Mouse (Mus musculus): ENCODE measurements at regions not wholly inside any gene's neighbourhood (a gene's known extent, or its start where the extent isn't known, plus 50 kb on each side); places are given as distances from the start of the nearest gene placed in this dataset.

- Histone ChIP-seq H3K4me1 (ENCODE audit: control insufficient read depth in 2 of 2, insufficient read depth in 2 of 2, low read length in 2 of 2) (no peaks in the 10 kb centered on the region), H3K9me3 (ENCODE audit: control insufficient read depth, low read length) (no peaks in the 10 kb centered on the region), H3K4me2 (ENCODE audit: low read length) (no peak overlapping the region), H3K27ac (replicated peaks in 1 of 2; ENCODE audit: control insufficient read depth in 1 of 2, insufficient read depth in 1 of 2, low read depth in 2 of 2, low read length in 2 of 2) (no peak overlapping the region), H3K9ac (ENCODE audit: low read length) (no peak overlapping the region), H3K27me3 (ENCODE audit: control insufficient read depth, insufficient read depth, low read length) (no peaks in the 10 kb centered on the region), H3K36me3 (ENCODE audit: control insufficient read depth, insufficient read depth, low read length) (no peaks in the 10 kb centered on the region), H3K4me3 (ENCODE audit: control insufficient read depth in 1 of 2, insufficient read depth in 1 of 2, low read depth in 1 of 2, low read length in 2 of 2) (no peak overlapping the region)
- no peak for ATAC-seq (ENCODE audit: insufficient number of reproducible peaks, insufficient read depth, low FRiP score, low read depth)
- 70% methylated on average over 5 of the region's 5 CpGs for WGBS
These were observed 104.2 kb upstream of the Bcl6 start for GRCm38 (mm10) chr16:24092616-24093525.

DNA sequence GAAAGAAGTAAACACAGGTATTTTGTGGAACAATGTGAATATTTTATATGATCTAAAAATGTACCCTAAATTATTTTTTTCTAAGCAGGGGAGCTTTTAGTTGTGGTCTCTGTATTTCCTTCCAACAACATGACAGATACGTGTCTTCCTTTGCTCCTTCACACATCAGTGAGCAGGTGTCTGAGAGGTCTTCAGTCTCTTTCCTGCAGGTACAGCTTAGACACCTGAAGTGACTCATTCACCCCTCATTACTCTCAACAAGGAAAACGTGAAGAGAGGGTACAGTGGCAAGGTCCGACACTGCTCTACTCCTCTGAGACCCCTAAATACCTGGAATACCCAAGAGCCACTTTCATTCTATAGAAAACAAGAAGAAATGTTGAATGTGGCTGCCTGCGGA, 103.5 kb upstream of the Bcl6 start:
- Histone ChIP-seq H3K4me2 (ENCODE audit: low read length) (no peak overlapping the region), H3K9me3 (ENCODE audit: control insufficient read depth, low read length) (no peaks in the 10 kb centered on the region), H3K9ac (ENCODE audit: low read length) (no peak overlapping the region), H3K4me1 (ENCODE audit: control insufficient read depth in 2 of 2, insufficient read depth in 2 of 2, low read length in 2 of 2) (no peaks in the 10 kb centered on the region), H3K4me3 (ENCODE audit: control insufficient read depth in 1 of 2, insufficient read depth in 1 of 2, low read depth in 1 of 2, low read length in 2 of 2) (no peak overlapping the region), H3K36me3 (ENCODE audit: control insufficient read depth, insufficient read depth, low read length) (no peaks in the 10 kb centered on the region), H3K27ac (replicated peaks in 1 of 2; ENCODE audit: control insufficient read depth in 1 of 2, insufficient read depth in 1 of 2, low read depth in 2 of 2, low read length in 2 of 2) (no peak overlapping the region), H3K27me3 (ENCODE audit: control insufficient read depth, insufficient read depth, low read length) (no peaks in the 10 kb centered on the region)
- WGBS, result 75% methylated on average over 4 of the region's 4 CpGs
- no peak for ATAC-seq (ENCODE audit: insufficient number of reproducible peaks, insufficient read depth, low FRiP score, low read depth)

DNA sequence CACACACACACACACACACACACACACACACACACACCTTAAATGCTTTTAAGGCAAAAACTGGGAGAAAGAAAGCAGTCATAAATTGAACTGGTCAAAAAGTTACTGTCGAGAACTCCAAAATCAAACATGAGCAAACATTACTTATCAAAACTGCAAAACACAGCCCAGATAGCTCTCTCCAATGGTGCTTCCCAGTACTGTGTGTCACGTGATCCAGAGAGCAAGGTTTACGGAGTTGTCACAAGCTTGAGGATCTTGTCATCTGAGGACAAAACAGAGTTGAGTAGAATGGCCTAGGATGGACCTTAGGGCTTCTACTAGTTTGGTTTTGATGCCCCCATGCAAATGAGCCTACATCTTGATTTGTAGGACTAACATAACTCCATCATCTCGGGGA, 102.3 kb upstream of the Bcl6 start:
- H3K9me3 ChIP-seq (ENCODE audit: control insufficient read depth, low read length), result no peaks in the 10 kb centered on the region
- no peaks in the 10 kb centered on the region for H3K27me3 ChIP-seq (ENCODE audit: control insufficient read depth, insufficient read depth, low read length)
- H3K36me3 ChIP-seq (ENCODE audit: control insufficient read depth, insufficient read depth, low read length), result no peaks in the 10 kb centered on the region
- no peak for ATAC-seq (ENCODE audit: insufficient number of reproducible peaks, insufficient read depth, low FRiP score, low read depth)
- no peak overlapping the region for H3K27ac ChIP-seq (replicated peaks in 1 of 2; ENCODE audit: control insufficient read depth in 1 of 2, insufficient read depth in 1 of 2, low read depth in 2 of 2, low read length in 2 of 2)
- no peak overlapping the region for H3K4me3 ChIP-seq (ENCODE audit: control insufficient read depth in 1 of 2, insufficient read depth in 1 of 2, low read depth in 1 of 2, low read length in 2 of 2)
- H3K4me2 ChIP-seq (ENCODE audit: low read length), result no peak overlapping the region
- 81% methylated on average over 4 of the region's 4 CpGs for WGBS
- H3K4me1 ChIP-seq (ENCODE audit: control insufficient read depth in 2 of 2, insufficient read depth in 2 of 2, low read length in 2 of 2), result no peaks in the 10 kb centered on the region
- H3K9ac ChIP-seq (ENCODE audit: low read length), result no peak overlapping the region

DNA sequence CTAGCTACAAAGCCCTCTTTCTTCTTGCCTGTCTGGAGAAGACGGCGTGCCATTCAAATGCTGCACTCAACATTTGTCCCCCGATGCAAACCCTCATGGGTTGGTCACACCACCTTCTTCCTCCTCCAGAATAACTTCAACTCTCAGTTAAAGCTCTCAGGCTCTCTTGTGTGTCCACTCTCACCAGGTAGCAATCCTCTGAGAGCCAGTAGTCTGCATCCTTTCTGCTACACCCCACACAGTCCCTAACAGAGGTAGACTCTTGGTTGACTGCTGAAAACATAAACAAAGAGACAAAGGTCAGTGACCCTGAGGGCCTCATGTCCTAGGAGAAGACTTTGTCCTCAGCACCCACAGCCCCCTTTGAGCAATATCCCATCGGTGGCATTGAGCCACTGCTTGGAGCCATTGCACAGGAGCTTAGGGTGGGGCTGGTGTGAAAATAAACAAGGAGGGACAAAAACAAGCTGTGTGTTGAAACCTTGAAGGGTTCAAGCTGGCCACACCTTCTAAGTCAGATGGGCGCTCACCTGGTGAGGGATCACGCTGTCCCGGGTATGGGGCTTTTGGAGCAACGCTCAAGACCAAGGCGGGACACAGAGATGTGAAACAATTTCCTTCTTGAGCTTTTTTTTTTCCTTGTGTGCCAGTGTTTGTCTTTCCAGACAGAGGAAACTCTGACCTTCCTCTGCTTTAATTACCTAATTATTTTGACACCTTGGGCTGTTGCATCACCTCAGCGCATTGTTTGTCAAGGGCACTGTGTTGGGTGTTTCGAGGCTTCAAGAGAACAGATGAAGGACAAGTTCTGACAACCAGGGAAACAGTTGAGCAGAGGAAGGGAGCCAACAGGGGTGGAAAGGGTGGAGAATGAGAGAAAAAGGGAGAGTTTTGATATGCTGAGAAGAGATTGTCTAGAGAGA, 101.4 kb upstream of the Bcl6 start:
- Histone ChIP-seq H3K4me1 (ENCODE audit: control insufficient read depth in 2 of 2, insufficient read depth in 2 of 2, low read length in 2 of 2) (no peaks in the 10 kb centered on the region), H3K9me3 (ENCODE audit: control insufficient read depth, low read length) (no peaks in the 10 kb centered on the region), H3K9ac (ENCODE audit: low read length) (no peak overlapping the region), H3K4me2 (ENCODE audit: low read length) (no peak overlapping the region), H3K27me3 (ENCODE audit: control insufficient read depth, insufficient read depth, low read length) (no peaks in the 10 kb centered on the region; the same call in 1 of the 2 replicates), H3K27ac (replicated peaks in 1 of 2; ENCODE audit: control insufficient read depth in 1 of 2, insufficient read depth in 1 of 2, low read depth in 2 of 2, low read length in 2 of 2) (no peak overlapping the region), H3K4me3 (ENCODE audit: control insufficient read depth in 1 of 2, insufficient read depth in 1 of 2, low read depth in 1 of 2, low read length in 2 of 2) (no peak overlapping the region), H3K36me3 (ENCODE audit: control insufficient read depth, insufficient read depth, low read length) (no peaks in the 10 kb centered on the region)
- no peak for ATAC-seq (ENCODE audit: insufficient number of reproducible peaks, insufficient read depth, low FRiP score, low read depth)
- 82% methylated on average over 11 of the region's 11 CpGs for WGBS

DNA sequence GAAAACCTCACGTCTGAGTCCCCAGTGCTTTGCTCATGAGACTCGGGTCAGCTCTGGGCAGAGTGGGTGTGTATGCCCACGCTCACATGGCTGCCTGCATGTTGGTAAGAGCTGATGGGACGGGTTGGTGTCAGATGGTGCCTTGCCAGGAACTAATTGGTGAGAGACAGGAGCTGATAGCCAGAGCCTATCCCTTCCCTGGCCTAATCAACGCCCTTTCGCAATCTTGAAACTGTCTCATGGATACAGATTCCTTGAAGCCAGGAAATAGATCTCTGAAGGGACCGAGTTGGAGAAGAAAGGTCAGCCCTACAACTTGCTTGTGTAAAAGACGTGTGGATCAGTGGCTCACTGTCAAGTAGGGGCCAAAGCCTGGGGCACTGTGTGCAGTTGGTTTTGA, 95.3 kb upstream of the Bcl6 start:
- Histone ChIP-seq H3K27ac (replicated peaks in 1 of 2; ENCODE audit: control insufficient read depth in 1 of 2, insufficient read depth in 1 of 2, low read depth in 2 of 2, low read length in 2 of 2) (no peak overlapping the region), H3K4me1 (ENCODE audit: control insufficient read depth in 2 of 2, insufficient read depth in 2 of 2, low read length in 2 of 2) (no peaks in the 10 kb centered on the region; a peak in 1 of 4 replicates), H3K9ac (ENCODE audit: low read length) (no peak overlapping the region), H3K4me3 (ENCODE audit: control insufficient read depth in 1 of 2, insufficient read depth in 1 of 2, low read depth in 1 of 2, low read length in 2 of 2) (no peak overlapping the region), H3K4me2 (ENCODE audit: low read length) (no peak overlapping the region), H3K9me3 (ENCODE audit: control insufficient read depth, low read length) (no peaks in the 10 kb centered on the region), H3K36me3 (ENCODE audit: control insufficient read depth, insufficient read depth, low read length) (no peaks in the 10 kb centered on the region), H3K27me3 (ENCODE audit: control insufficient read depth, insufficient read depth, low read length) (no peaks in the 10 kb centered on the region; the same call in 1 of the 2 replicates)
- WGBS, result 58% methylated on average over 8 of the region's 8 CpGs
- no peak for ATAC-seq (ENCODE audit: insufficient number of reproducible peaks, insufficient read depth, low FRiP score, low read depth)

- Histone ChIP-seq H3K27me3 (ENCODE audit: control insufficient read depth, insufficient read depth, low read length) (no peaks in the 10 kb centered on the region; the same call in 1 of the 2 replicates), H3K4me3 (ENCODE audit: control insufficient read depth in 1 of 2, insufficient read depth in 1 of 2, low read depth in 1 of 2, low read length in 2 of 2) (no peak overlapping the region), H3K4me1 (ENCODE audit: control insufficient read depth in 2 of 2, insufficient read depth in 2 of 2, low read length in 2 of 2) (no peaks in the 10 kb centered on the region; a peak in 1 of 4 replicates), H3K9ac (ENCODE audit: low read length) (no peak overlapping the region), H3K4me2 (ENCODE audit: low read length) (no peak overlapping the region), H3K9me3 (ENCODE audit: control insufficient read depth, low read length) (no peaks in the 10 kb centered on the region), H3K27ac (replicated peaks in 1 of 2; ENCODE audit: control insufficient read depth in 1 of 2, insufficient read depth in 1 of 2, low read depth in 2 of 2, low read length in 2 of 2) (no peak overlapping the region), H3K36me3 (ENCODE audit: control insufficient read depth, insufficient read depth, low read length) (no peaks in the 10 kb centered on the region)
- no peak for ATAC-seq (ENCODE audit: insufficient number of reproducible peaks, insufficient read depth, low FRiP score, low read depth)
- 77% methylated on average over 5 of the region's 5 CpGs for WGBS
These were observed 91.8 kb upstream of the Bcl6 start for GRCm38 (mm10) chr16:24080471-24080870.

- ATAC-seq (ENCODE audit: insufficient number of reproducible peaks, insufficient read depth, low FRiP score, low read depth), result no peak
- Histone ChIP-seq H3K4me1 (ENCODE audit: control insufficient read depth in 2 of 2, insufficient read depth in 2 of 2, low read length in 2 of 2) (no peaks in the 10 kb centered on the region), H3K4me2 (ENCODE audit: low read length) (no peak overlapping the region), H3K9me3 (ENCODE audit: control insufficient read depth, low read length) (no peaks in the 10 kb centered on the region), H3K4me3 (ENCODE audit: control insufficient read depth in 1 of 2, insufficient read depth in 1 of 2, low read depth in 1 of 2, low read length in 2 of 2) (no peak overlapping the region), H3K9ac (ENCODE audit: low read length) (no peak overlapping the region), H3K27me3 (ENCODE audit: control insufficient read depth, insufficient read depth, low read length) (0 out of 2 replicates have a peak, but pooled peaks cover 3% of the 10 kb centered on the region), H3K27ac (replicated peaks in 1 of 2; ENCODE audit: control insufficient read depth in 1 of 2, insufficient read depth in 1 of 2, low read depth in 2 of 2, low read length in 2 of 2) (no peak overlapping the region), H3K36me3 (ENCODE audit: control insufficient read depth, insufficient read depth, low read length) (no peaks in the 10 kb centered on the region)
- WGBS, result 63% methylated on average over 1 of the region's 1 CpGs
These were observed 90.0 kb upstream of the Bcl6 start for GRCm38 (mm10) chr16:24078622-24079021.

All from heart, embryonic 14.5 days (tissue).